Mouse (Mus musculus) ES-Bruce4 (cell line): Measurements from ENCODE around the gene Gm10718. TPM values are rescaled to one million over a fixed set of nuclear protein-coding genes. Genes with fewer than 3 reads are reported as not detected.
"Not testable (repeated sequence)": the region's sequence is repeated elsewhere in the genome, so short reads cannot be mapped to it uniquely, and the experiment has no call there.

Experiments used
- H3K27ac ChIP-seq: 2 replicates; pipeline ENCODE4 v1.5.1; 2012; ENCODE audit warnings: low read length, inconsistent platforms; ENCODE audit not compliant: insufficient read depth
- H3K27me3 ChIP-seq: 2 replicates; pipeline ENCODE4 v1.6.1; 2012; ENCODE audit warnings: mild to moderate bottlenecking, low read length, inconsistent platforms; ENCODE audit not compliant: control insufficient read depth, poor library complexity, insufficient read depth, severe bottlenecking
- H3K36me3 ChIP-seq: 2 replicates; pipeline ENCODE4 v1.6.1; 2012; ENCODE audit warnings: inconsistent platforms, mild to moderate bottlenecking, low read length, moderate library complexity; ENCODE audit not compliant: control insufficient read depth, poor library complexity, insufficient read depth, severe bottlenecking
- H3K4me1 ChIP-seq: one replicate; pipeline ENCODE4 v1.8.1; 2011; ENCODE audit warnings: low read length; ENCODE audit not compliant: control insufficient read depth, insufficient read depth
- H3K4me3 ChIP-seq: 2 replicates; pipeline ENCODE4 v1.5.1; 2011; ENCODE audit warnings: low read depth, mild to moderate bottlenecking, low read length
- H3K9ac ChIP-seq: 2 replicates; pipeline ENCODE4 v1.6.1; 2012; ENCODE audit warnings: low read depth, mild to moderate bottlenecking, inconsistent platforms; ENCODE audit not compliant: poor library complexity, severe bottlenecking
- H3K9me3 ChIP-seq: replicated peaks from 2 replicates; pipeline ENCODE4 v1.6.1; 2012; ENCODE audit warnings: mild to moderate bottlenecking, low read length, inconsistent platforms; ENCODE audit not compliant: control insufficient read depth, poor library complexity, insufficient read depth, severe bottlenecking
- EP300 ChIP-seq: IDR thresholded peaks from 2 replicates; pipeline ENCODE4 v1.6.1; 2011; ENCODE audit warnings: low read depth, low read length; ENCODE audit not compliant: insufficient read depth
- polyA plus RNA-seq: library from polyadenylated mRNA; stranded (reverse); fragments of >200 nt; gene quantifications from 2 replicates; pipeline ENCODE4 v1.2.4, GENCODE M21; 2011; ENCODE audit warnings: low read depth; ENCODE audit not compliant: missing spikeins, insufficient read depth, insufficient read length

The Gm10718 gene
- polyA plus RNA-seq = not detected in 2 replicates

DNA sequence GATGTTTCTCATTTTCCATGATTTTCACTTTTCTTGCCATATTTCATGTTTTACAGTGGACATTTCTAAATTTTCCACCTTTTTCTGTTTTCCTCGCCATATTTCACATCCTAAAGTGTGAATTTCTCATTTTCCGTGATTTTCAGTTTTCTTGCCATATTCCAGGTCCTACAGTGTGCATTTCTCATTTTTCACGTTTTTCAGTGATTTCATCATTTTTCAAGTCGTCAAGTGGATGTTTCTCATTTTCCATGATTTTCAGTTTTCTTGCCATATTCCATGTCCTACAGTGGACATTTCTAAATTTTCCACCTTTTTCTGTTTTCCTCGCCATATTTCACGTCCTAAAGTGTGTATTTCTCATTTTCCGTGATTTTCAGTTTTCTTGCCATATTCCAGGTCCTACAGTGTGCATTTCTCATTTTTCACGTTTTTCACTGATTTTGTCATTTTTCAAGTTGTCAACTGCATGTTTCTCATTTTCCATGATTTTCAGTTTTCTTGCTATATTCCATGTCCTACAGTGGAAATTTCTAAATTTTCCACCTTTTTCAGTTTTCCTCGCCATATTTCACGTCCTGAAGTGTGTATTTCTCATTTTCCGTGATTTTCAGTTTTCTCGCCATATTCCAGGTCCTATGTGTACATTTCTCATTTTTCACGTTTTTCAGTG, at the start of gene Gm10718:
Gm10718 (plus strand) TSS at position 236 of the 673 bp plus-strand sequence.
- H3K36me3 ChIP-seq, H3K9me3 ChIP-seq, H3K4me3 ChIP-seq, H3K9ac ChIP-seq, H3K27me3 ChIP-seq, H3K4me1 ChIP-seq, H3K27ac ChIP-seq: not testable (repeated sequence)

DNA sequence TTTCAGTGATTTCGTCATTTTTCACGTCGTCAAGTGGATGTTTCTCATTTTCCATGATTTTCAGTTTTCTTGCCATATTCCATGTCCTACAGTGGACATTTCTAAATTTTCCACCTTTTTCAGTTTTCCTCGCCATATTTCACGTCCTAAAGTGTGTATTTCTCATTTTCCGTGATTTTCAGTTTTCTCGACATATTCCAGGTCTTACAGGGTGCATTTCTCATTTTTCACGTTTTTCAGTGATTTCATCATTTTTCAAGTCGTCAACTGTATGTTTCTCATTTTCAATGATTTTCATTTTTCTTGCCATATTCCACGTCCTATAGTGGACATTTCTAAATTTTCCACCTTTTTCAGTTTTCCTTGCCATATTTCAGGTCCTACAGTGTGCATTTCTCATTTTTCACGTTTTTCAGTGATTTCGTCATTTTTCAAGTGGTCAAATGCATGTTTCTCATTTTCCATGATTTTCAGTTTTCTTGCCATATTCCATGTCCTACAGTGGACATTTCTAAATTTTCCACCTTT, 22.8 kb upstream of the Gm10718 start, which contains the start of gene Gm10722:
Gm10722 (plus strand) TSS at position 478 of the 528 bp plus-strand sequence.
- H3K36me3 ChIP-seq, H3K4me3 ChIP-seq, H3K9me3 ChIP-seq, H3K27ac ChIP-seq, H3K4me1 ChIP-seq, H3K9ac ChIP-seq, H3K27me3 ChIP-seq: not testable (repeated sequence)

DNA sequence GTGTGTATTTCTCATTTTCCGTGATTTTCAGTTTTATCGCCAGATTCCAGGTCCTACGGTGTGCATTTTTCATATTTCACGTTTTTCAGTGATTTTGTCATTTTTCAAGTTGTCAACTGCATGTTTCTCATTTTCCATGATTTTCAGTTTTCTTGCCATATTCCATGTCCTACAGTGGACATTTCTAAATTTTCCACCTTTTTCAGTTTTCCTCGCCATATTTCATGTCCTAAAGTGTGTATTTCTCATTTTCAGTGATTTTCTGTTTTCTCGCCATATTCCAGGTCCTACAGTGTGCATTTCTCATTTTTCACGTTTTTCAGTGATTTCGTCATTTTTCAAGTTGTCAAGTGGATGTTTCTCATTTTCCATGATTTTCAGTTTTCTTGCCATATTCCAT, 22.3 kb upstream of the Gm10718 start:
- not testable (repeated sequence) for H3K36me3 ChIP-seq, H3K27me3 ChIP-seq, H3K9me3 ChIP-seq, H3K4me3 ChIP-seq, H3K4me1 ChIP-seq, H3K27ac ChIP-seq, H3K9ac ChIP-seq

DNA sequence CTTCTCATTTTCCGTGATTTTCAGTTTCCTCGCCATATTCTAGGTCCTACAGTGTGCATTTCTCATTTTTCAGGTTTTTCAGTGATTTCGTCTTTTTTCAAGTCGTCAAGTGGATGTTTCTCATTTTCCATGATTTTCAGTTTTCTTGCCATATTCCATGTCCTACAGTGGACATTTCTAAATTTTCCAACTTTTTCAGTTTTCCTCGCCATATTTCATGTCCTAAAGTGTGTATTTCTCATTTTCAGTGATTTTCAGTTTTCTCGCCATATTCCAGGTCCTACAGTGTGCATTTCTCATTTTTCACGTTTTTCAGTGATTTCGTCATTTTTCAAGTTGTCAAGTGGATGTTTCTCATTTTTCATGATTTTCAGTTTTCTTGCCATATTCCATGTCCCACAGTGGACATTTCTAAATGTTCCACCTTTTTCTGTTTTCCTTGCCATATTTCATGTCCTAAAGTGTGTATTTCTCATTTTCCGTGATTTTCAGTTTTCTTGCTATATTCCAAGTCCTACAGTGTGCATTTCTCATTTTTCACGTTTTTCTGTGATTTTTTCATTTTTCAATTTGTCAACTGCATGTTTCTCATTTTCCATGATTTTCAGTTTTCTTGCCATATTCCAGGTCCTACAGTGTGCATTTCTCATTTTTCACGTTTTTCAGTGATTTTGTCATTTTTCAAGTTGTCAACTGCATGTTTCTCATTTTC, 21.2 kb upstream of the Gm10718 start:
- not testable (repeated sequence) for H3K4me1 ChIP-seq, H3K27me3 ChIP-seq, H3K4me3 ChIP-seq, H3K27ac ChIP-seq, H3K9me3 ChIP-seq, H3K36me3 ChIP-seq, H3K9ac ChIP-seq
- 0 out of 2 replicates have a peak, but pooled peaks have one; percentile 18 for TF ChIP-seq EP300

DNA sequence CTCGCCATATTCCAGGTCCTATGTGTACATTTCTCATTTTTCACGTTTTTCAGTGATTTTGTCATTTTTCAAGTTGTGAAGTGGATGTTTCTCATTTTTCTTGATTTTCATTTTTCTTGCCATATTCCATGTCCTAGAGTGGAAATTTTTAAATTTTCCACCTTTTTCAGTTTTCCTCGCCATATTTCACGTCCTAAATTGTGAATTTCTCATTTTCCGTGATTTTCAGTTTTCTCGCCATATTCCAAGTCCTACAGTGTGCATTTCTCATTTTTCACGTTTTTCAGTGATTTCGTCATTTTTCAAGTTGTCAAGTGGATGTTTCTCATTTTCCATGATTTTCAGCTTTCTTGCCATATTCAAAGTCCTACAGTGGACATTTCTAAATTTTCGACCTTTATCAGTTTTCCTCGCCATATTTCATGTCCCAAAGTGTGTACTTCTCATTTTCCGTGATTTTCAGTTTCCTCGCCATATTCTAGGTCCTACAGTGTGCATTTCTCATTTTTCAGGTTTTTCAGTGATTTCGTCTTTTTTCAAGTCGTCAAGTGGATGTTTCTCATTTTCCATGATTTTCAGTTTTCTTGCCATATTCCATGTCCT, 20.5 kb upstream of the Gm10718 start, which contains the start of gene Gm11168:
Gm11168 (plus strand) TSS at position 553 of the 603 bp plus-strand sequence.
- peaks cover 12% of the 10 kb centered on the region for H3K9me3 ChIP-seq
- not testable (repeated sequence) for H3K36me3 ChIP-seq, H3K27me3 ChIP-seq, H3K4me1 ChIP-seq, H3K27ac ChIP-seq, H3K4me3 ChIP-seq, H3K9ac ChIP-seq

DNA sequence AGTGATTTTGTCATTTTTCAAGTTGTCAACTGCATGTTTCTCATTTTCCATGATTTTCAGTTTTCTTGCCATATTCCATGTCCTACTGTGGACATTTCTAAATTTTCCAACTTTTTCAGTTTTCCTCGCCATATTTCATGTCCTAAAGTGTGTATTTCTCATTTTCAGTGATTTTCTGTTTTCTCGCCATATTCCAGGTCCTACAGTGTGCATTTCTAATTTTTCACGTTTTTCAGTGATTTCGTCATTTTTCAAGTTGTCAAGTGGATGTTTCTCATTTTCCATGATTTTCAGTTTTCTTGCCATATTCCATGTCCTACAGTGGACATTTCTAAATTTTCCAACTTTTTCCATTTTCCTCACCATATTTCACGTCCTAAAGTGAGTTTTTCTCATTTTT, 17.2 kb upstream of the Gm10718 start:
- H3K27ac ChIP-seq, H3K27me3 ChIP-seq, H3K4me1 ChIP-seq, H3K4me3 ChIP-seq, H3K9ac ChIP-seq, H3K36me3 ChIP-seq: not testable (repeated sequence)
- peaks cover 15% of the 10 kb centered on the region for H3K9me3 ChIP-seq

DNA sequence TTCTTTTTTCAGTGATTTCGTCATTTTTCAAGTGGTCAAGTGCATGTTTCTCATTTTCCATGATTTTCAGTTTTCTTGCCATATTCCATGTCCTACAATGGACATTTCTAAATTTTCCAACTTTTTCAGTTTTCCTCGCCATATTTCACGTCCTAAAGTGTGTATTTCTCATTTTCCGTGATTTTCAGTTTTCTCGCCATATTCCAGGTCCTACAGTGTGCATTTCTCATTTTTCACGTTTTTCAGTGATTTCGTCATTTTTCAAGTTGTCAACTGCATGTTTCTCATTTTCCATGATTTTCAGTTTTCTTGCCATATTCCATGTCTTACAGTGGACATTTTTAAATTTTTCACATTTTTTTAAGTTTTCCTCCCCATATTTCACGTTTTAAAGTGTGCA, 16.7 kb upstream of the Gm10718 start:
- not testable (repeated sequence) for H3K27me3 ChIP-seq, H3K9ac ChIP-seq, H3K27ac ChIP-seq, H3K4me1 ChIP-seq, H3K4me3 ChIP-seq, H3K36me3 ChIP-seq
- H3K9me3 ChIP-seq = peaks cover 15% of the 10 kb centered on the region

DNA sequence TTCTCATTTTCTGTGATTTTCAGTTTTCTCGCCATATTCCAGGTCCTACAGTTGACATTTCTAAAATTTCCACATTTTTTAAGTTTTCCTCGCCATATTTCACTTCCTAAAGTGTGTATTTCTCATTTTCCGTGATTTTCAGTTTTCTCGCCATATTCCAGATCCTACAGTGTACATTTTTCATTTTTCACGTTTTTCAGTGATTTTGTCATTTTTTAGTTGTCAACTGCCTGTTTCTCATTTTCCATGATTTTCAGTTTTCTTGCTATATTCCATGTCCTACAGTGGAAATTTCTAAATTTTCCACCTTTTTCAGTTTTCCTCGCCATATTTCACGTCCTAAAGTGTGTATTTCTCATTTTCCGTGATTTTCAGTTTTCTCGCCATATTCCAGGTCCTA, 16.1 kb upstream of the Gm10718 start:
- peaks cover 12% of the 10 kb centered on the region for H3K9me3 ChIP-seq
- not testable (repeated sequence) for H3K36me3 ChIP-seq, H3K9ac ChIP-seq, H3K4me1 ChIP-seq, H3K4me3 ChIP-seq, H3K27me3 ChIP-seq, H3K27ac ChIP-seq

DNA sequence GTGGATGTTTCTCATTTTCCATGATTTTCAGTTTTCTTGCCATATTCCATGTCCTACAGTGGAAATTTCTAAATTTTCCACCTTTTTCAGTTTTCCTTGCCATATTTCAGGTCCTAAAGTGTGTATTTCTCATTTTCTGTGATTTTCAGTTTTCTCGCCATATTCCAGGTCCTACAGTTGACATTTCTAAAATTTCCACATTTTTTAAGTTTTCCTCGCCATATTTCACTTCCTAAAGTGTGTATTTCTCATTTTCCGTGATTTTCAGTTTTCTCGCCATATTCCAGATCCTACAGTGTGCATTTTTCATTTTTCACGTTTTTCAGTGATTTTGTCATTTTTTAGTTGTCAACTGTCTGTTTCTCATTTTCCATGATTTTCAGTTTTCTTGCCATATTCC, 14.0 kb upstream of the Gm10718 start:
- H3K4me1 ChIP-seq = not testable (repeated sequence)

More for the DNA sequence above, 14.0 kb upstream of the Gm10718 start:
- not testable (repeated sequence) for H3K9ac ChIP-seq, H3K27ac ChIP-seq, H3K9me3 ChIP-seq, H3K4me3 ChIP-seq, H3K27me3 ChIP-seq, H3K36me3 ChIP-seq
